Comparison of ENCODE assay signal across 18 mouse cellular contexts in the genomic region with DNA sequence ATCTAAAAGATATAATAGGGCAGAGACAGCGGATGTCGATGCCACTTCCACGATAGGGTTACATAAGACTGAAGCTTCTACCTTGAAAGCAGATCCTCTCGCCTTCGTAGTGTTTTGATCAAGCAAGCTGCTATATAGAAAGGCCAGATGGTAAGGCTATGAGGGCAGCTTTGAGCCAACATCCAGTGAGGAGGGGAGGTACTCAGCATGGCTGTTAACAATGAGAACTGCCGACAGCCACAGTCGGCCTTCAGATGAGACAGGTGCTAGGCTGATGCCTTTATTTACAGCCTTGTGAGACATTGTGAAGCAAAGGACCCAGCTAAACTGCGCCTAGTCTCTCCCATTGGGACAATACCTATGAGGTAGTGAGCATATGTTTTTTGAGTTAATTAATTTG.
A peak's percentile ranks its signal among the peaks of the same experiment; 100 is the strongest.
DNase-seq lines count a peak whose midpoint lies in the region; ATAC-seq and TF ChIP-seq lines count a peak whose summit lies in the region.
"Had no signal": no experiment of that assay in that cellular context is flagged by ENCODE, and none has a peak within 500 bp of the region (broad histone marks: within the 10 kb centered on the region; RNA-seq: fewer than 3 reads in every experiment).

No protein-coding gene starts in this region.

- WGBS in forebrain, embryonic 15.5 days = 43% methylated on average over 8 of the region's 8 CpGs
- WGBS in kidney, embryonic 15.5 days = 81% methylated on average over 8 of the region's 8 CpGs

- H3K4me2 ChIP-seq in forebrain, embryonic 15.5 days (replicated peaks) = no peak overlapping the region
- H3K4me2 ChIP-seq in kidney, embryonic 15.5 days = no peak overlapping the region
- H3K4me2 ChIP-seq: embryonic facial prominence, embryonic 13.5 days; heart, embryonic 13.5 days; limb, embryonic 13.5 days; neural tube, embryonic 13.5 days; stomach, embryonic 15.5 days had no signal

- no peak overlapping the region for H3K4me3 ChIP-seq in left cerebral cortex, adult 2 months
- H3K4me3 ChIP-seq in forebrain, embryonic 15.5 days = no peak overlapping the region
- no peak overlapping the region for H3K4me3 ChIP-seq in kidney, embryonic 15.5 days (replicated peaks)
- H3K4me3 ChIP-seq: embryonic facial prominence, embryonic 13.5 days; gastrocnemius, adult 2 months; heart, embryonic 13.5 days; limb, embryonic 13.5 days; megakaryocyte, embryonic 14.5 days; neural tube, embryonic 13.5 days; stomach, embryonic 15.5 days had no signal

- H3K27ac ChIP-seq in left cerebral cortex, adult 2 months = peak overlapping the region; percentile 77
- no peak overlapping the region for H3K27ac ChIP-seq in forebrain, embryonic 15.5 days (replicated peaks)
- H3K27ac ChIP-seq in kidney, embryonic 15.5 days = no peak overlapping the region
- H3K27ac ChIP-seq: embryonic facial prominence, embryonic 13.5 days; gastrocnemius, adult 2 months; heart, embryonic 13.5 days; limb, embryonic 13.5 days; neural tube, embryonic 13.5 days; stomach, embryonic 15.5 days had no signal

- H3K9me3 ChIP-seq in forebrain, embryonic 15.5 days = no peaks in the 10 kb centered on the region
- no peaks in the 10 kb centered on the region for H3K9me3 ChIP-seq in kidney, embryonic 15.5 days (replicated peaks)
- H3K9me3 ChIP-seq: embryonic facial prominence, embryonic 13.5 days; heart, embryonic 13.5 days; limb, embryonic 13.5 days; neural tube, embryonic 13.5 days; stomach, embryonic 15.5 days had no signal

- peak; percentile 90 for ATAC-seq in cerebellum, adult (ENCODE audit: insufficient number of reproducible peaks, low FRiP score, low TSS enrichment)
- ATAC-seq in forebrain, embryonic 15.5 days (replicated peaks) = peak; percentile 41; the same call in 1 of the 2 replicates
- ATAC-seq in kidney, embryonic 15.5 days (replicated peaks; ENCODE audit: low FRiP score) = no peak

- H3K4me1 ChIP-seq in forebrain, embryonic 15.5 days = peaks cover 6% of the 10 kb centered on the region
- no peaks in the 10 kb centered on the region for H3K4me1 ChIP-seq in kidney, embryonic 15.5 days
- H3K4me1 ChIP-seq: heart, embryonic 13.5 days; neural tube, embryonic 13.5 days; stomach, embryonic 15.5 days had no signal

- intact Hi-C loops in left cerebral cortex, adult 2 months (cut with DNase I) = no loop called here

- H3K9ac ChIP-seq in forebrain, embryonic 15.5 days (replicated peaks) = no peak overlapping the region
- no peak overlapping the region for H3K9ac ChIP-seq in kidney, embryonic 15.5 days
- H3K9ac ChIP-seq: embryonic facial prominence, embryonic 13.5 days; heart, embryonic 13.5 days; limb, embryonic 13.5 days; neural tube, embryonic 13.5 days; stomach, embryonic 15.5 days had no signal

- no peak for DNase-seq in cerebellum, postnatal 4 days (ENCODE audit: low spot score in 2 of 2)
- no peak for DNase-seq in left cerebral cortex, adult 2 months (ENCODE audit: extremely low spot score in 1 of 2, low spot score in 2 of 2)
- DNase-seq in left cerebral cortex, adult 18-20 months (ENCODE audit: low spot score in 2 of 2) = no peak
- DNase-seq in cerebellum, adult 8-10 months = peak; percentile 47
- DNase-seq in thymus, adult 18-20 months = no peak
- DNase-seq: gastrocnemius, adult 2 months; heart, postnatal 36 days; lung, postnatal 10 days; right cerebral cortex, postnatal 14 days had no signal

- H3K27me3 ChIP-seq in forebrain, embryonic 15.5 days = no peaks in the 10 kb centered on the region
- H3K27me3 ChIP-seq in kidney, embryonic 15.5 days = no peaks in the 10 kb centered on the region
- H3K27me3 ChIP-seq: embryonic facial prominence, embryonic 13.5 days; heart, embryonic 13.5 days; limb, embryonic 13.5 days; megakaryocyte, embryonic 14.5 days; neural tube, embryonic 13.5 days; stomach, embryonic 15.5 days had no signal

- no peak for TF ChIP-seq CTCF in left cerebral cortex, adult 2 months (IDR thresholded peaks at IDR 0.05)

- no peaks in the 10 kb centered on the region for H3K36me3 ChIP-seq in forebrain, embryonic 15.5 days
- no peaks in the 10 kb centered on the region for H3K36me3 ChIP-seq in kidney, embryonic 15.5 days
- H3K36me3 ChIP-seq: embryonic facial prominence, embryonic 13.5 days; heart, embryonic 13.5 days; limb, embryonic 13.5 days; neural tube, embryonic 13.5 days; stomach, embryonic 15.5 days had no signal
